Mouse (Mus musculus): ENCODE measurements around the gene Supt16. TPM values are rescaled to one million over a fixed set of nuclear protein-coding genes. Genes with fewer than 3 reads are reported as not detected.
A peak's percentile ranks its signal among the peaks of the same experiment; 100 is the strongest.

Gene Supt16
- polyA plus RNA-seq, 1 experiment from 2014 or later = 62.4 TPM

GRCm38 (mm10) chr14:52144165-52144564, 53.1 kb downstream of the Supt16 start:
- Histone ChIP-seq H3K9me3 (no peaks in the 10 kb centered on the region), H3K4me2 (no peak overlapping the region), H3K4me1 (peaks cover 17% of the 10 kb centered on the region), H3K9ac (no peak overlapping the region), H3K27ac (no peak overlapping the region), H3K36me3 (no peaks in the 10 kb centered on the region), H3K27me3 (no peaks in the 10 kb centered on the region), H3K4me3 (no peak overlapping the region)
- WGBS = 73% methylated on average over 4 of the region's 4 CpGs
- no peak for ATAC-seq (ENCODE audit: borderline replicate concordance, extremely low read depth, low FRiP score, low TSS enrichment)

- peak overlapping the region; percentile 6; the same call in 1 of the 2 replicates for H3K27ac ChIP-seq
- 49% methylated on average over 16 of the region's 16 CpGs for WGBS
Measured at GRCm38 (mm10) chr14:52141445-52142127, 55.6 kb downstream of the Supt16 start.

GRCm38 (mm10) chr14:52140577-52141444, 56.4 kb downstream of the Supt16 start:
- Histone ChIP-seq H3K4me3 (peak overlapping the region; percentile 10), H3K4me1 (peaks cover 17% of the 10 kb centered on the region), H3K4me2 (peak overlapping the region; percentile 44), H3K36me3 (no peaks in the 10 kb centered on the region), H3K9ac (no peak overlapping the region), H3K27me3 (no peaks in the 10 kb centered on the region), H3K9me3 (no peaks in the 10 kb centered on the region), H3K27ac (no peak overlapping the region)
- WGBS = 32% methylated on average over 19 of the region's 19 CpGs
- ATAC-seq (ENCODE audit: borderline replicate concordance, extremely low read depth, low FRiP score, low TSS enrichment) = no peak

More at GRCm38 (mm10) chr14:52141445-52142127, 55.6 kb downstream of the Supt16 start:
- H3K36me3 ChIP-seq = no peaks in the 10 kb centered on the region
- no peaks in the 10 kb centered on the region for H3K27me3 ChIP-seq
- peak overlapping the region; percentile 44 for H3K4me2 ChIP-seq
- peaks cover 17% of the 10 kb centered on the region for H3K4me1 ChIP-seq
- H3K9ac ChIP-seq = no peak overlapping the region
- peak; percentile 80 for ATAC-seq (ENCODE audit: borderline replicate concordance, extremely low read depth, low FRiP score, low TSS enrichment)
- no peak overlapping the region for H3K4me3 ChIP-seq
- H3K9me3 ChIP-seq = no peaks in the 10 kb centered on the region

- Histone ChIP-seq H3K4me1 (no peaks in the 10 kb centered on the region), H3K27ac (no peak overlapping the region), H3K9me3 (no peaks in the 10 kb centered on the region), H3K36me3 (no peaks in the 10 kb centered on the region), H3K27me3 (no peaks in the 10 kb centered on the region), H3K9ac (no peak overlapping the region), H3K4me2 (no peak overlapping the region), H3K4me3 (no peak overlapping the region)
- ATAC-seq (ENCODE audit: borderline replicate concordance, extremely low read depth, low FRiP score, low TSS enrichment) = no peak
- 65% methylated on average over 5 of the region's 5 CpGs for WGBS
Measured at GRCm38 (mm10) chr14:52133584-52133983, 63.6 kb downstream of the Supt16 start.

GRCm38 (mm10) chr14:52124636-52125035, 72.6 kb downstream of the Supt16 start:
- Histone ChIP-seq H3K27me3 (0 out of 2 replicates have a peak, but pooled peaks cover 6% of the 10 kb centered on the region), H3K4me2 (no peak overlapping the region), H3K9ac (no peak overlapping the region), H3K27ac (no peak overlapping the region), H3K9me3 (no peaks in the 10 kb centered on the region), H3K4me1 (peaks cover 6% of the 10 kb centered on the region), H3K4me3 (no peak overlapping the region), H3K36me3 (no peaks in the 10 kb centered on the region)
- 94% methylated on average over 3 of the region's 3 CpGs for WGBS
- no peak for ATAC-seq (ENCODE audit: borderline replicate concordance, extremely low read depth, low FRiP score, low TSS enrichment)

GRCm38 (mm10) chr14:52123918-52124317, 73.3 kb downstream of the Supt16 start:
- Histone ChIP-seq H3K4me1 (peaks cover 9% of the 10 kb centered on the region), H3K4me2 (no peak overlapping the region), H3K36me3 (no peaks in the 10 kb centered on the region), H3K27me3 (0 out of 2 replicates have a peak, but pooled peaks cover 6% of the 10 kb centered on the region), H3K9ac (no peak overlapping the region), H3K27ac (no peak overlapping the region), H3K4me3 (no peak overlapping the region), H3K9me3 (no peaks in the 10 kb centered on the region)
- no peak for ATAC-seq (ENCODE audit: borderline replicate concordance, extremely low read depth, low FRiP score, low TSS enrichment)
- 18% methylated on average over 4 of the region's 4 CpGs for WGBS

GRCm38 (mm10) chr14:52120169-52120568, 77.0 kb downstream of the Supt16 start:
- WGBS = 46% methylated on average over 7 of the region's 7 CpGs
- H3K4me1 ChIP-seq = peaks cover 17% of the 10 kb centered on the region
- no peak for ATAC-seq (ENCODE audit: borderline replicate concordance, extremely low read depth, low FRiP score, low TSS enrichment)
- peak overlapping the region; percentile 95 for H3K4me2 ChIP-seq
- 0 out of 2 replicates have a peak, but pooled peaks cover 6% of the 10 kb centered on the region for H3K27me3 ChIP-seq
- H3K9me3 ChIP-seq = no peaks in the 10 kb centered on the region
- no peak overlapping the region for H3K27ac ChIP-seq
- H3K36me3 ChIP-seq = no peaks in the 10 kb centered on the region
- peak overlapping the region; percentile 50 for H3K4me3 ChIP-seq
- H3K9ac ChIP-seq = no peak overlapping the region

- H3K27ac ChIP-seq = peak overlapping the region; percentile 93
- peak overlapping the region; percentile 50 for H3K4me3 ChIP-seq
- peak; percentile 88 for ATAC-seq (ENCODE audit: borderline replicate concordance, extremely low read depth, low FRiP score, low TSS enrichment)
- peak overlapping the region; percentile 53 for H3K9ac ChIP-seq
- H3K27me3 ChIP-seq = 0 out of 2 replicates have a peak, but pooled peaks cover 6% of the 10 kb centered on the region
- no peaks in the 10 kb centered on the region for H3K9me3 ChIP-seq
- H3K4me1 ChIP-seq = peaks cover 17% of the 10 kb centered on the region
- no peaks in the 10 kb centered on the region for H3K36me3 ChIP-seq
- WGBS = under 1% methylated on average over 38 of the region's 38 CpGs
- peak overlapping the region; percentile 95 for H3K4me2 ChIP-seq
Measured at GRCm38 (mm10) chr14:52118823-52119608, 78.2 kb downstream of the Supt16 start.

- Histone ChIP-seq H3K27ac (peak overlapping the region; percentile 93; the same call in 1 of the 2 replicates), H3K9ac (no peak overlapping the region), H3K4me2 (peak overlapping the region; percentile 95), H3K4me3 (peak overlapping the region; percentile 50), H3K27me3 (0 out of 2 replicates have a peak, but pooled peaks cover 6% of the 10 kb centered on the region), H3K4me1 (peaks cover 17% of the 10 kb centered on the region), H3K36me3 (no peaks in the 10 kb centered on the region), H3K9me3 (no peaks in the 10 kb centered on the region)
- ATAC-seq (ENCODE audit: borderline replicate concordance, extremely low read depth, low FRiP score, low TSS enrichment) = peak; percentile 37; the same call in 1 of the 2 replicates
- 12% methylated on average over 8 of the region's 8 CpGs for WGBS
Measured at GRCm38 (mm10) chr14:52118456-52118822, 78.8 kb downstream of the Supt16 start.

- no peak overlapping the region for H3K27ac ChIP-seq
- H3K4me2 ChIP-seq = no peak overlapping the region
- ATAC-seq (ENCODE audit: borderline replicate concordance, extremely low read depth, low FRiP score, low TSS enrichment) = no peak
- H3K27me3 ChIP-seq = 0 out of 2 replicates have a peak, but pooled peaks cover 6% of the 10 kb centered on the region
- 96% methylated on average over 5 of the region's 5 CpGs for WGBS
- no peaks in the 10 kb centered on the region for H3K36me3 ChIP-seq
- no peak overlapping the region for H3K9ac ChIP-seq
- H3K9me3 ChIP-seq = no peaks in the 10 kb centered on the region
- no peak overlapping the region for H3K4me3 ChIP-seq
- H3K4me1 ChIP-seq = peaks cover 17% of the 10 kb centered on the region
Measured at GRCm38 (mm10) chr14:52117241-52117640, 80.0 kb downstream of the Supt16 start.

- Histone ChIP-seq H3K27ac (no peak overlapping the region), H3K4me2 (no peak overlapping the region), H3K9ac (no peak overlapping the region), H3K27me3 (no peaks in the 10 kb centered on the region), H3K4me3 (no peak overlapping the region), H3K9me3 (no peaks in the 10 kb centered on the region), H3K4me1 (peaks cover 10% of the 10 kb centered on the region; the same call in 1 of the 2 replicates), H3K36me3 (no peaks in the 10 kb centered on the region)
- WGBS = 59% methylated on average over 1 of the region's 1 CpGs
- ATAC-seq (ENCODE audit: borderline replicate concordance, extremely low read depth, low FRiP score, low TSS enrichment) = no peak
Measured at GRCm38 (mm10) chr14:52114101-52114500, 83.1 kb downstream of the Supt16 start.
